Mouse (Mus musculus) forebrain, embryonic 13.5 days (tissue): ENCODE measurements around the gene Klf4. TPM values are rescaled to one million over a fixed set of nuclear protein-coding genes. Genes with fewer than 3 reads are reported as not detected.

Experiments used
- ATAC-seq: fragments of 200-750 bp; cut with Nextera tagmentation; 2 replicates; pipeline ENCODE4 v1.8.0; 2017
- H3K27ac ChIP-seq: fragments of 300-500 bp; sonication (generic); 2 replicates; pipeline ENCODE4 v1.5.1; 2015; ENCODE audit warnings: inconsistent platforms, mild to moderate bottlenecking, moderate library complexity
- H3K27me3 ChIP-seq: fragments of 300-500 bp; sonication (generic); 2 replicates; pipeline ENCODE4 v1.6.1; 2015; ENCODE audit warnings: mild to moderate bottlenecking, inconsistent platforms
- H3K36me3 ChIP-seq: fragments of 300-500 bp; sonication (generic); 2 replicates; pipeline ENCODE4 v1.6.1; 2015; ENCODE audit warnings: mild to moderate bottlenecking, inconsistent platforms; ENCODE audit not compliant: poor library complexity, severe bottlenecking
- H3K4me1 ChIP-seq: fragments of 300-500 bp; sonication (generic); 2 replicates; pipeline ENCODE4 v1.6.1; 2015; ENCODE audit warnings: inconsistent platforms
- H3K4me2 ChIP-seq: fragments of 300-500 bp; sonication (generic); 2 replicates; pipeline ENCODE4 v1.6.1; 2015; ENCODE audit warnings: inconsistent platforms, mild to moderate bottlenecking, moderate library complexity
- H3K4me3 ChIP-seq: fragments of 300-500 bp; sonication (generic); 2 replicates; pipeline ENCODE4 v1.5.1; 2015; ENCODE audit warnings: mild to moderate bottlenecking, inconsistent platforms
- H3K9ac ChIP-seq: fragments of 300-500 bp; sonication (generic); 2 replicates; pipeline ENCODE4 v1.6.1; 2015; ENCODE audit warnings: mild to moderate bottlenecking, inconsistent platforms
- H3K9me3 ChIP-seq: fragments of 300-500 bp; sonication (generic); replicated peaks from 2 replicates; pipeline ENCODE4 v1.6.1; 2016; ENCODE audit warnings: inconsistent platforms
- WGBS: fragments of 180-500 bp; shearing (Covaris S2); methylation state at CpG from one replicate; pipeline ENCODE4 v1.1.7; 2015; 5-methylcytosine and 5-hydroxymethylcytosine counted together
- polyA plus RNA-seq: library from polyadenylated mRNA; unstranded; fragments of >200 nt; fragmentation: Nextera tagmentation; extraction: Ambion mirVana; gene quantifications from 2 replicates; pipeline ENCODE4 v1.2.1, GENCODE M21; 2015

Klf4 gene
- polyA plus RNA-seq: 1.5 TPM in 2 replicates

DNA sequence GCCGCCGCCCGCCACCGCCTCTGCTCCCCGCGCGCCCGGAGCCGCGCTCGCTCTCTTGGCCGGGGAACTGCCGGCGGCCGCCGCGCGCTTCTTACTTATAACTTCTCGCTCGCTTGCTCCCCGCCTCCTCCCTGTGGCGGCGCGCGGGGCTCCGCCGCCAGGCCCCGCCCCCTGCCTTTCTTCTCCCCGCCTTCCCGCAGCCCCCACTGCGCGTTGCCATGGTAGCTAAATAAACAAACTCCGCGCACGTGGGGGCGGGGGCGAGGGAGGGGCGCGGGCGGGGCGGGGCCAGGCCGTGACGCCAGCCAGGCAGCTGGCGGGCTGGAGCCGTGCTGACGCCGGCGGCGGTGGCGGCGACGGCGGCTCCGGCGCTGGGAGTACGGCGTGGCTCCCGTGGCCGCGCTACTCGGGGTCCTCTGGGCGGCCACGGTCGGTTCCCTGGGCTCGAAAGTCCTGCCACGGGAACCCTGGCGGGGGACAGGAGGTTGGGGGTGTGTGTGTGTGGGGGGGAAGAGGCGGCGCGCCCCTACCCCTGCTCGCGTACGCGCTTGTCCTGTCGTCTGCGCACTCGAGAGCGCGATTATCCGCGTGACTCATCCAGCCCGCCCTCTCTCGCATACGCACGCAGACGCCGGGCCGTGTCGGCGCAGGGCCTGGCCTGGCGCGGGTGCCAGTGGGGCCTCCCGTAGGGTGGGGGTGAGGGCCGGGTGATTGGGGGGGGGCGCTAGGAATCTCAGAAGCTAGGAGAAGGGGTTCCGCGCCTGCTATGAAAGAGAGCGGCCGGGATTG, at the start of gene Klf4:
Gene Klf4 (minus strand): TSS at position 60 of the 789 bp plus-strand sequence.
- peak within 1 kb of the TSS; percentile 56 for H3K4me3 ChIP-seq
- no peaks in the 10 kb centered on the region for H3K36me3 ChIP-seq
- no peaks in the 10 kb centered on the region for H3K9me3 ChIP-seq
- peak within 1 kb of the TSS; percentile 71 for H3K9ac ChIP-seq
- peaks cover 34% of the 10 kb centered on the region for H3K4me1 ChIP-seq
- peak within 1 kb of the TSS; percentile 79 for H3K27ac ChIP-seq
- WGBS: 0% methylated on average over 56 of the region's 99 CpGs
- peaks cover 46% of the 10 kb centered on the region for H3K27me3 ChIP-seq
- H3K4me2 ChIP-seq: peak within 1 kb of the TSS; percentile 93
- ATAC-seq: peak; percentile 93

GRCm38 (mm10) chr4:55571432-55571831, 39.2 kb upstream of the Klf4 start:
- H3K27me3 ChIP-seq: no peaks in the 10 kb centered on the region
- no peaks in the 10 kb centered on the region for H3K9me3 ChIP-seq
- peaks cover 11% of the 10 kb centered on the region for H3K4me1 ChIP-seq
- H3K4me2 ChIP-seq: no peak overlapping the region
- no peak overlapping the region for H3K9ac ChIP-seq
- 94% methylated on average over 2 of the region's 2 CpGs for WGBS
- ATAC-seq: no peak
- no peaks in the 10 kb centered on the region for H3K36me3 ChIP-seq
- H3K4me3 ChIP-seq: no peak overlapping the region
- H3K27ac ChIP-seq: no peak overlapping the region

- Histone ChIP-seq H3K9me3 (no peaks in the 10 kb centered on the region), H3K9ac (no peak overlapping the region), H3K4me3 (no peak overlapping the region), H3K4me1 (peaks cover 11% of the 10 kb centered on the region), H3K36me3 (no peaks in the 10 kb centered on the region), H3K27ac (no peak overlapping the region), H3K4me2 (no peak overlapping the region), H3K27me3 (no peaks in the 10 kb centered on the region)
- no peak for ATAC-seq
- 26% methylated on average over 9 of the region's 9 CpGs for WGBS
Observed at GRCm38 (mm10) chr4:55567986-55568385, 35.7 kb upstream of the Klf4 start.

DNA sequence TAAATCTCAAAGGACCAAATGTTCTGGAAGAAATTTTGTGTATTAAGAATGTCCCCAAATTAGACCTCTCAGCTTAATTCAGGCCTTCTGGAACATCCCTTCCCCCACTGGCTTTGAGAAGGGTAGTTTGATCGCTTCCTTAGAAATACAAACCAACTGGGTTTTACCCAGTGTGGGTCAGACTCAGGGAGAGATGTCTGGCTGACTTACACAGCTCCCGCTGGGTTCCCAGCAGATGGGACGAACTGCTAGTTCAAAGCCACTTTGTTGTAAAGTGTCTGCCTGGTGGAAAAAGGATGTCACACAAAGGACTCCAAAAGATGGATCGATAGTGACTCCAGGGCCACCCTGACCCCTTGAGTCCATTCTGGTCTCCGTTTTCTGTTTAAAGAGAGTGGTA, 35.3 kb upstream of the Klf4 start:
- Histone ChIP-seq H3K36me3 (no peaks in the 10 kb centered on the region), H3K9me3 (no peaks in the 10 kb centered on the region), H3K4me2 (no peak overlapping the region), H3K9ac (no peak overlapping the region), H3K4me3 (no peak overlapping the region), H3K27ac (no peak overlapping the region), H3K4me1 (peaks cover 11% of the 10 kb centered on the region), H3K27me3 (no peaks in the 10 kb centered on the region)
- WGBS: 53% methylated on average over 5 of the region's 5 CpGs
- ATAC-seq: peak; percentile 48; the same call in 1 of the 2 replicates

- H3K27ac ChIP-seq: no peak overlapping the region
- no peak overlapping the region for H3K4me2 ChIP-seq
- no peaks in the 10 kb centered on the region for H3K36me3 ChIP-seq
- 87% methylated on average over 2 of the region's 2 CpGs for WGBS
- H3K27me3 ChIP-seq: no peaks in the 10 kb centered on the region
- H3K9me3 ChIP-seq: no peaks in the 10 kb centered on the region
- H3K4me3 ChIP-seq: no peak overlapping the region
- ATAC-seq: no peak
- peaks cover 13% of the 10 kb centered on the region for H3K4me1 ChIP-seq
- no peak overlapping the region for H3K9ac ChIP-seq
Observed at GRCm38 (mm10) chr4:55564317-55564716, 32.1 kb upstream of the Klf4 start.

DNA sequence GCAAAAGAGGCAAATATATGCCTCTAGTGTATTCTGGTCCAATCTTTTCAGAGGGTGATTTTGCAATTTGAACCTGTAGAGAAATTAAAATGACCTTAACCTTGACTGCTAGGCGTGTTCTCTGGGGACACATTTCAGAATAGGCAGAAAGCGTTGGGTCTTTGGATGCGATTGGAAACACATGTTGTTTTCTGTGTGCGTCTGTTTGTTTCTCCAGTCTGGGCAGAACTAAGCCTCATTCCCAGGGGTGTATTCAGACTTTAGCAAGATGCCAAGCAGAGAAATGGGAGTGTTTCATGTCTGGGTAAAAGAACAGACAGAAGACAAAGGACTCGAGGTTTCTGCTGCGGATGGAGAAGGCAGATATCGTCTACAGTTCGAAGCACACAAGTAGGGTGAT, 30.8 kb upstream of the Klf4 start:
- WGBS: 85% methylated on average over 8 of the region's 8 CpGs
- H3K36me3 ChIP-seq: no peaks in the 10 kb centered on the region
- H3K27ac ChIP-seq: no peak overlapping the region
- H3K9me3 ChIP-seq: no peaks in the 10 kb centered on the region
- no peak overlapping the region for H3K9ac ChIP-seq
- no peak overlapping the region for H3K4me2 ChIP-seq
- ATAC-seq: no peak
- H3K4me3 ChIP-seq: no peak overlapping the region
- H3K4me1 ChIP-seq: peaks cover 12% of the 10 kb centered on the region
- no peaks in the 10 kb centered on the region for H3K27me3 ChIP-seq

DNA sequence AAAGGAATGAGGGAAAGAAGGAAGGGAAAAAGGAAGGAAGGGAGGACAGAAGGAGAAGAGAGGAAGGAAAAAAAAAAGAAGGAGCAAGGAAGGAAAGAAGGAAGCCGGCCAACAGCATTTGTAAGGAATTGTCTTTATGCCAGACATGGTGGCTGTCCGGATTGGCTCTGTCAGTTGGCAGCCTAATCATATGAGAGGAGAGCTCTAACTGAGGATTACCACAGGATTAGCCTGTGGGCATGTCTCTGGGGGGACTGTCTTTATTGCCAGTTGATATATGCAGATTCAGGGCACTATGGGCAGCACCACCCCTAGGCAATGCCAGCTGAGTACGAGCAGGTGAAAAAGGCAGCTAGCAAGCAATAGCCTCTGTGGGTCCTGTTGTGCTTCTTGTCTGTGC, 29.8 kb upstream of the Klf4 start:
- Histone ChIP-seq H3K36me3 (no peaks in the 10 kb centered on the region), H3K27ac (no peak overlapping the region), H3K4me2 (no peak overlapping the region), H3K9ac (no peak overlapping the region), H3K4me1 (peaks cover 2% of the 10 kb centered on the region; the same call in 1 of the 2 replicates), H3K4me3 (no peak overlapping the region), H3K9me3 (no peaks in the 10 kb centered on the region), H3K27me3 (no peaks in the 10 kb centered on the region)
- peak; percentile 27; the same call in 1 of the 2 replicates for ATAC-seq
- WGBS: 43% methylated on average over 3 of the region's 3 CpGs

- Histone ChIP-seq H3K36me3 (no peaks in the 10 kb centered on the region), H3K9me3 (no peaks in the 10 kb centered on the region), H3K4me2 (no peak overlapping the region; the same call in 1 of the 2 replicates), H3K9ac (no peak overlapping the region), H3K4me1 (peaks cover 9% of the 10 kb centered on the region), H3K4me3 (no peak overlapping the region), H3K27ac (no peak overlapping the region), H3K27me3 (no peaks in the 10 kb centered on the region)
- peak; percentile 33; the same call in 1 of the 2 replicates for ATAC-seq
- 33% methylated on average over 12 of the region's 12 CpGs for WGBS
Observed at GRCm38 (mm10) chr4:55546869-55547268, 14.6 kb upstream of the Klf4 start.

GRCm38 (mm10) chr4:55542753-55543152, 10.5 kb upstream of the Klf4 start:
- no peak overlapping the region for H3K27ac ChIP-seq
- no peaks in the 10 kb centered on the region for H3K9me3 ChIP-seq
- no peak overlapping the region for H3K9ac ChIP-seq
- H3K4me3 ChIP-seq: no peak overlapping the region
- peaks cover 9% of the 10 kb centered on the region for H3K4me1 ChIP-seq
- WGBS: 81% methylated on average over 2 of the region's 2 CpGs
- H3K4me2 ChIP-seq: no peak overlapping the region
- no peak for ATAC-seq
- H3K36me3 ChIP-seq: no peaks in the 10 kb centered on the region
- no peaks in the 10 kb centered on the region for H3K27me3 ChIP-seq

DNA sequence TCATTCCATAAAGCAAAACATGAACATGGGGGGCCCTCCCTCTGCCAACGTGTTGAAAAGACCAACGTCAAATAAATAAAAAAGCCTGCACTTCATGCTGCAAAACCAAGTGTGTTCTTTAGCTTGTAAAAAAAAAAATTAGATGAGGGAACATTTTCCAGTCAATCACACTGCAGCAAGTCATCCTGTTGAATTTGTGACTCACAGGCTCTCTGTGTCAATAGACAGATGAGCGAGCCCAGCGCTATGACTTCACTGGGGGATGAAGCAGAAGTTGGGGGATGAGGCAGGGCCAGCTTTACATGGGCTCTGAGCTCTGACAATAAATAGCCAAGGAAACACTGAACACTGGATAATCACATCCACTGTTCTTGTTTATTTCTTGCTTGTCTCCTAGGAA, 9.4 kb upstream of the Klf4 start:
- no peak for ATAC-seq
- H3K36me3 ChIP-seq: no peaks in the 10 kb centered on the region
- H3K9me3 ChIP-seq: no peaks in the 10 kb centered on the region
- peaks cover under 1% of the 10 kb centered on the region; the same call in 1 of the 2 replicates for H3K4me1 ChIP-seq
- H3K4me3 ChIP-seq: no peak overlapping the region
- 71% methylated on average over 4 of the region's 4 CpGs for WGBS
- no peaks in the 10 kb centered on the region for H3K27me3 ChIP-seq
- no peak overlapping the region for H3K9ac ChIP-seq
- H3K27ac ChIP-seq: no peak overlapping the region
- H3K4me2 ChIP-seq: no peak overlapping the region

- Histone ChIP-seq H3K9ac (no peak overlapping the region), H3K27ac (no peak overlapping the region), H3K4me1 (no peaks in the 10 kb centered on the region), H3K9me3 (no peaks in the 10 kb centered on the region), H3K27me3 (0 out of 2 replicates have a peak, but pooled peaks cover under 1% of the 10 kb centered on the region), H3K36me3 (no peaks in the 10 kb centered on the region), H3K4me2 (no peak overlapping the region), H3K4me3 (no peak overlapping the region)
- 83% methylated on average over 4 of the region's 4 CpGs for WGBS
- no peak for ATAC-seq
Observed at GRCm38 (mm10) chr4:55541221-55541620, 9.0 kb upstream of the Klf4 start.

- no peak overlapping the region for H3K4me2 ChIP-seq
- peaks cover 38% of the 10 kb centered on the region for H3K27me3 ChIP-seq
- H3K4me3 ChIP-seq: no peak overlapping the region
- no peak for ATAC-seq
- no peaks in the 10 kb centered on the region for H3K9me3 ChIP-seq
- no peak overlapping the region for H3K27ac ChIP-seq
- peaks cover 31% of the 10 kb centered on the region for H3K4me1 ChIP-seq
- no peaks in the 10 kb centered on the region for H3K36me3 ChIP-seq
- no peak overlapping the region for H3K9ac ChIP-seq
Observed at GRCm38 (mm10) chr4:55535012-55535411, 2.7 kb upstream of the Klf4 start.

- Histone ChIP-seq H3K4me2 (no peak overlapping the region), H3K9ac (no peak overlapping the region), H3K36me3 (no peaks in the 10 kb centered on the region), H3K4me1 (peaks cover 34% of the 10 kb centered on the region), H3K4me3 (no peak overlapping the region), H3K27me3 (peaks cover 43% of the 10 kb centered on the region), H3K9me3 (no peaks in the 10 kb centered on the region), H3K27ac (no peak overlapping the region)
- no peak for ATAC-seq
- 74% methylated on average over 4 of the region's 4 CpGs for WGBS
Observed at GRCm38 (mm10) chr4:55534510-55534909, 2.2 kb upstream of the Klf4 start.
